Mouse (Mus musculus) cerebellum, postnatal 4 days (tissue): ENCODE results near the gene Zfp326.
"Not testable (repeated sequence)": the region's sequence is repeated elsewhere in the genome, so short reads cannot be mapped to it uniquely, and the experiment has no call there.

Experiments used
- DNase-seq, 2 experiments: peaks; one replicate each; pipeline ENCODE4 v3.0.0; 2022; ENCODE audit warnings: low spot score in 2 of 2, mixed read lengths in 1 of 2

Gene Zfp326

GRCm38 (mm10) chr5:105876068-105876924, at the start of gene Zfp326:
TSS of gene Zfp326 (plus strand) at chr5:105876565.
- DNase-seq = peak; percentile 82 to 93

DNA sequence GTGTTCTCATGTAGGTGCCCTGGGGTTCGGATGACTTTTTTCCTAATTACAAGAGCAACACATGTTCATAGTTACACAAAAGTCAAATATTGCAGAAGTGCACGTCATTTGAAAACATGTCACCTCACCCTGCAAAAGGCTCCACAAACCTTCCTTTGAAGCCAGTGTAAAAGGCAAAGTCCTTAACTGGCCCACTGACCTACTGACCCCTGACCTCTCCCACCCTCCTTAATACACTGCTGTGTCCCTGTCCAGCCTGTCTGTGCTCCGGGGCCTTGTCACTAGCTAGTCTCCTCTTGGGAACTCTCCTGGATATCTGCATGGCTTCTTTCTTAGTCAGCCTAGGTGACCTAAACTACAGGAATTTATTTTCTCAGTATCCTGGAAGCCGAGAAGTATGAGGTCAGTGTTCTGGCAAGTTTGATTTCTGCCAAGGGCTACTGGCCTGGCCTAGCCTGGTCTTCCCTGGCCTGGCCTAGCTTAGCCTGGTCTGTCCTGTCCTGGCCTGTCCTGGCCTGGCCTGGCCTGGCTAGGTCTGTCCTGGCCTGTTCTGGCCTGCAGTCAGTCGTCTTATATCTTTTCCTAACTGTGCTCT, 49.4 kb upstream of the Zfp326 start:
- no peak for DNase-seq

GRCm38 (mm10) chr5:105828050-105828449, 48.3 kb upstream of the Zfp326 start:
- DNase-seq = no peak

- DNase-seq = no peak
Measured at GRCm38 (mm10) chr5:105829008-105829586, 47.3 kb upstream of the Zfp326 start.

GRCm38 (mm10) chr5:105832140-105832539, 44.2 kb upstream of the Zfp326 start:
- no peak for DNase-seq

- DNase-seq = no peak
Measured at GRCm38 (mm10) chr5:105833923-105834322, 42.4 kb upstream of the Zfp326 start.

- DNase-seq = no peak
Measured at GRCm38 (mm10) chr5:105836006-105836405, 40.4 kb upstream of the Zfp326 start.

- no peak for DNase-seq
Measured at GRCm38 (mm10) chr5:105839740-105840310, 36.5 kb upstream of the Zfp326 start.

DNA sequence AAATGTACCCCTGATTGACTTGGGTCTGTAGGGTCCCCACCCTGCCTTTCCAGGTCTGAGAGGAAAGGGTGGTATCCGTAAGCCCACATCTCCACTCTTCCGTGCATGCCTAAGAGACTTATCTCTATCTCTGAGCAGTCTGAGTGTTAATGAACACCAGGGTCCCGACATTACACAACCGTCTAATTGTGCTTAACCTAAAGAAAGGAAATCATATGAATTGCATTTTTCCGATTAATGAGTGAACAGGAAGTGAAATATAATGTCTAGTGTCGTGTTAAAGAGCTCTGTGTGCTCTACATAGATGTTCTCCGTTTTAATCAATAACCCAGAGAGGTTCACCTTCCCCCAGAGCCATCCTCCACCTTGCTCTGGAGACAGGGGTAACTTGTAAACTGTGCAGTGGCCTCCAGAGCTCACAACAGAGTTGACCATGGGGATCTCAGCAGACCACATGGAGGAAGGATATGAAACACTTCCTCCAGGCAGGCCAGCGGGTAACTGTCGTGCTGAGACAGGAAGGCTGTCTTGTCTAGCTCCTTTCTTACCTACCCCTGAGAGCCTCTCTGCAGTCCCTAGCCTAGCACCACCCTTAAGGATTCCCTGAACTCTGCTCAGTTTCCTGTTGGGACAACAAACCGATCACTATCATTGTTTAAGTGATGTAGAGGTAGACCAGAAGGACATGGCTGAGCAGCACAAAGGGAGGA, 32.2 kb upstream of the Zfp326 start:
- no peak for DNase-seq

- no peak for DNase-seq
Measured at GRCm38 (mm10) chr5:105845041-105845440, 31.3 kb upstream of the Zfp326 start.

GRCm38 (mm10) chr5:105847726-105848125, 28.6 kb upstream of the Zfp326 start:
- no peak for DNase-seq

GRCm38 (mm10) chr5:105849222-105849621, 27.1 kb upstream of the Zfp326 start:
- no peak for DNase-seq

DNA sequence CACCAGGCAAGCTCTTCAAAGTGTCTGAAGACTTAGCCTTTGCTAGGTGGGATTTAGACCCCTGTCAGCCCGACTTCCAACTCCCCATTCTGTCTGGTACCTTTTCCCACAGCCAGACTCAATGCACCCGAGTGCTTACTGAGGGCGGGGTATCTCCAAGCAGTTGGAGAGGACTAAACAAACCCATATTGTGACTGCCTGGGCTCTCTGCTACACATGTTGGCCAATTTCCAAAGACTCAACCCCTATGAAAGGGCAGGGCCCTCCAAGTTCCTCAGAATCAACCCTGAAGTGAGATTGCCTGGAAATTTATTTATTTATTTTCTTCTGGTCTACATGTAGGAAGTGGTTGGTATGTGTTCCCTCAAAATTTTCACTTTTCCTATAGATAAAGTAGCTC, 26.7 kb upstream of the Zfp326 start:
- no peak for DNase-seq

DNA sequence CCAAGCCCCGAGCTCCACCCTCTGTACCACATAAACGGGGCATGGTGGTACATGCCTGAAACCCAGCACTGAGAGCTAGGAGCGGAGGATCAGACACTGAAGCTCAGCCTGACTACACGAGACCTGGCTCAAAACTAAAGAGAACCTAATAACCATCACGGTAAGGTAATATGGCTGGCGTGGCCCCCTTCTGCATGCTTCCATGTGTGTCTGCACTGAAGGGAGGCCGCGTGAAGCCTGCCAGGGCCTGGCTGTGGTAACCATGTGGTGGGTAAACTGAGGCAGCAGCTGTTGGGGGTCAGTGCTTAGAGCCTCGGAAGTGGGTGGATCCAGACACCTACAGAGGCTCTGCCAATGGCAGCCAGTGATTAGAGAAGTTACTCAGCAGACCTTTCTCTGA, 23.1 kb upstream of the Zfp326 start:
- no peak for DNase-seq

- no peak for DNase-seq
Measured at GRCm38 (mm10) chr5:105857486-105857885, 18.9 kb upstream of the Zfp326 start.

- no peak for DNase-seq
Measured at GRCm38 (mm10) chr5:105858754-105859694, 17.3 kb upstream of the Zfp326 start.

DNA sequence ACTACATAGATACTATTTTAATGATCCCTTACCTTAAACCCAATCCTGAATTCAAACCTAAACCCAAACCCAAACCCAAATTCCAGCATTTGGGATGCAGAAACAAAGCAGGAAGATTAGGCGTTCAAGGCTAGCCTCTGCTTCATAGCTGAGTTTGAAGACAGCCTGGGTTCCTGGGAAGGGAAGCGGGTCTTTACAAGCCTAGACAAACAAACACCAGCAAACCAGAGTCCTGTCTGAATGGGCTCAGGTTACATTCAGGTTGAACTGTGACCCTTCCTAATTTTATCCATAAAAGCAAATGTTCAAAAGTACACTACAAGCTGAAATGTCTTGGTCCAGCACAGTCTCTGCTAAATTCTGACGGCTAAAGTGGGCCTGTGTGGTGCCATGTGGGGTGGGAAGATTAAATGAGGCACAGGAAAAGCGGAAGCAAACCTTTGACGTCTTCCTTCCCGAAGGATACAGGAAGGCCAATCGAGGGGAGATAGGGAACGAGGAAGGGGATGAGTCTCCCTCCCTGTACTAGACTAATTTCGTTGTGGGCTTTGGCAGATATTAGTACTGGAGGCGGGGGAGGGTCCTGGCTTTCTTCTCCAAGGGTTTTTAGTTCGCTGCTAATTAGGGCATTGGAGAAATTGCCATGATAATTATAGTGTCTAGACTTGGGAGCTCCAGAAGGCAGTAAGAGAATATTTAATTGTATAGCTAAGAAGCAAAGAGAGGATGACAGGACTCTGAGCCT, 16.5 kb upstream of the Zfp326 start:
- DNase-seq = no peak

- no peak for DNase-seq
Measured at GRCm38 (mm10) chr5:105860461-105860835, 15.9 kb upstream of the Zfp326 start.

- no peak for DNase-seq
Measured at GRCm38 (mm10) chr5:105861616-105862015, 14.7 kb upstream of the Zfp326 start.

DNA sequence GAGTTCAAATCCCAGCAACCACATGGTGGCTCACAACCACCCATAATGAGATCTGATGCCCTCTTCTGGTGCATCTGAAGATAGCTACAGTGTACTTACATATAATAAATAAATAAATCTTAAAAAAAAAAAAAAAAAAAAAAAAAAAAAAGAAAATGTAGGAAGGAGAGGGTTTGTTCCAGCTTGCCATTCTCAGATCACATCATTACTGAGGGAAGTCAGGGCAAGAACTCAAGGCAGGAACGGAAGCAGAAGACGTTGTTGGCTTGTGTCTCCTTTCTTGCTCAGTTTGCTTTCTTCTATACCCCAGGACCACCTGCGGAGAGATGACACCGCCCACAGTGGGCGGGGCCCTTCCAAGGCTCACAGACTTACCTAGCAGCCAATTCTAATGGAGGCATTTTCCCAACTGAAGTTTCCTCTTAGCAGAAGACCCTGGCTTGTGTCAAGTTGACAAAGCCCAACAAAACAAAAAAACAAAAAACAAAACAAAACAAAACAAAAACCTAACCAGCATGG, 11.2 kb upstream of the Zfp326 start:
- DNase-seq = not testable (repeated sequence)
